Mouse (Mus musculus) mammary gland, adult 2 months (tissue): ENCODE measurements around the gene Tshr. TPM values are rescaled to one million over a fixed set of nuclear protein-coding genes. Genes with fewer than 3 reads are reported as not detected.

ENCODE experiments used
- polyA plus RNA-seq: library from polyadenylated mRNA; depleted of rRNA; stranded (reverse); fragments of >200 nt; gene quantifications from 2 replicates; pipeline ENCODE4 v1.2.3, GENCODE M21; 2012; ENCODE audit warnings: low replicate concordance; rRNA removed

Tshr gene
- 25.1 and 31.7 TPM in 2 replicates for polyA plus RNA-seq

GRCm38 (mm10) chr12:91384281-91385017 is at the start of gene Tshr, which contains the start of gene Cep128:
Tshr (plus strand) TSS chr12:91384563.
Cep128 (minus strand) TSS chr12:91384409.

GRCm38 (mm10) chr12:91589847-91590690 is 205.7 kb downstream of the Tshr start, which contains the start of gene Gtf2a1:
Gtf2a1 (minus strand) TSS chr12:91590487.

Other genes starting within 250 kb of the Tshr start
- 2.1 and 6.4 TPM in 2 replicates for gene Cep128, start 154 bp upstream of the Tshr start, polyA plus RNA-seq
- gene Gtf2a1, start 205.9 kb downstream of the Tshr start, polyA plus RNA-seq = 14.0 and 19.3 TPM in 2 replicates